Mouse (Mus musculus) lung, postnatal 14 days (tissue): ENCODE measurements at regions not wholly inside any gene's neighbourhood (a gene's known extent, or its start where the extent isn't known, plus 50 kb on each side); places are given as distances from the start of the nearest gene placed in this dataset.
"Not testable (repeated sequence)": the region's sequence is repeated elsewhere in the genome, so short reads cannot be mapped to it uniquely, and the experiment has no call there.

Experiments used
- DNase-seq: peaks from one replicate; pipeline ENCODE4 v3.0.0; 2021

GRCm38 (mm10) chr17:47269053-47269891, 99.4 kb upstream of the Mrps10 start:
- DNase-seq: no peak

DNA sequence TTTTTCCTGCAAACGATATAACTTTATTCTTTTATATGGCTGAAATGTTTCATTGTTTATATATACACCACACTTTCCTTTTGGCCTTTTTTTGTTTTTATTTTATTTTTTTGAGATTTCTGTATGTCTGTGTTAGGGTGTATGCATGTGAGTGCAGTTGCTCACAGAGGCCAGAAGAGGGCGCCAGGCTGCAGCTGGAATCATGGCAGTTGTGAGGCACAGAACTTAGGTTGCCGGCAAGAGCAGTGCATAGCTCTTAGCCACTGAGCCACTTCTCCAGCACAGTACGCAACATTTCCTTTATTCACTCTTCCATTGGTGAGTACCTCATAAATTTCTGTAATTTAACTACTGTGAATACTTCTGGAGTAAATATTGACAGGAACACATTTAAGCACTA, 100.8 kb upstream of the Mrps10 start:
- no peak for DNase-seq

GRCm38 (mm10) chr17:47267076-47267475, 101.6 kb upstream of the Mrps10 start:
- no peak for DNase-seq

GRCm38 (mm10) chr17:47266335-47266734, 102.4 kb upstream of the Mrps10 start:
- no peak for DNase-seq

DNA sequence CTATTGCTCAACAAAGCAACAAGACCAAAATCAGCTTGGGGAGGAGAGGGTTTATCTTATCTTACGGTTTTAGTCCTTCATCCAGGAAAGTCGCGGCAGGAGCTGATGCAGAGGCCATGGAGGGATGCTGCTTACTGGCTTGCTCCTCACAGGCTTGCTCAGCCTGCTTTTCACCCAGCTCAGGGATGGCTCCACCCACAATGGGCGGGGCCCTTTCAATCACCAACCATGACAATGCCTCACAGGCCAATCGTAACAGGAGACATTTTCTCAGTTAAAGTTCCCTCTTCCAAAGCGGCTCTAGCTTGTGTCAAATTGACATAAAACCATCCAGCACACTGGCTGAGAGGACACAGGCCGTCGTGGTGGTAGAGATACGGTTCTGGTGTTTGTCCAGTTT, 105.7 kb upstream of the Mrps10 start:
- no peak for DNase-seq

- no peak for DNase-seq
These were observed 106.5 kb upstream of the Mrps10 start for GRCm38 (mm10) chr17:47262141-47262540.

DNA sequence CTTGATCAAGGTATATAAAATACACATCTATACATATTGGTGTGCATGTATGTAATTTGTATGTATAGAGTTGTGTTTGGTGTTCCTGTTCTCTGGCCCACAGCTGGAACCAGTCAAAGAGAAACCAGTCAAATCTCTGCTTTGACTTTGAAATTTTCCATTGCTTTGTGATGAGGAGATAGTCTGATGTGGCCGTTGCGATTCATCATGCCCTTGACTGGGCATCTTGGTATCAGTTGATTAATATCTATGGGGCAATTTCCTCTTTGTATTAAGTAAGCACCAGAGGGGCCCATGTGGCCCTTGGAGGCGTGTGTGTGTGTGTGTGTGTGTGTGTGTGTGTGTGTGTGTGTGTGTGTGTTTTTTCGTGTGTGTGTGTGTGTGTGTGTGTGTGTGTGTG, 107.7 kb upstream of the Mrps10 start:
- no peak for DNase-seq

DNA sequence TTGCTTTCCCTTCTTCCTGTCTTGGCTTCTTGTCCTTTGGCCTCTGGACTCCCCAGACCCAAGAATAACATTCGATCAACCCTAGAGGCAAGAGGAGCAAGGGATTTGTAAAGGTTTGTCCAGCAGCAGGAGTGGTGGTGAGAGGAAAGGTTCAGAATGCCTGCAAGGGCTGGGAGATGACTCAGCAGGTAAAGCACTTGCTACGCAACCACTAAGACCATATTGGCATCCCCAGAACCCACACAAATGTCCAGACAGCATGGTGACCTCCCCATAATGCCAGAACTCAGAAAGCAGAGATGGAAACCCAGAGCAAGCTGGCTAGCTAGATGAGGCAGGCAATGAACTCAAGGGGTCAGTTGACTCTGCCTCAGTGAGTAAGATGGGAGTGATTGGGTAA, 110.4 kb upstream of the Mrps10 start:
- DNase-seq: no peak

DNA sequence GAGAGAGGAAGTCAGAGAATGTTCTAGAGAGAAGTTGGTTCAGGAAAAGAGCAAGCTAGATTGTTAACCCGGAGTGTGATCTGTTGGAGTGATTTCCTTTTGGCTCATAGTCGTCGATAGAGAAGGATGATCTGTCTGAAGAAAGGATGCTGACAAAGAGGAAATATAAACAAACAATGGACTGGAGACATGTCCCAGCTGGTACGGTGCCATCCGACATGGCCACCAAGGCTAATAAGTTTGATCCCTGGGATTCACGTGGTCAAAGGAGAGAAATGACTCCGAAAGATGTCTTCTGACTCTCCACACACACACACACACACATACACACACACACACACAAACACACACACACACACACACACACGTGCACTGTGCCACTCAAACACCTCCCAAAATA, 113.5 kb upstream of the Mrps10 start:
- DNase-seq: no peak

DNA sequence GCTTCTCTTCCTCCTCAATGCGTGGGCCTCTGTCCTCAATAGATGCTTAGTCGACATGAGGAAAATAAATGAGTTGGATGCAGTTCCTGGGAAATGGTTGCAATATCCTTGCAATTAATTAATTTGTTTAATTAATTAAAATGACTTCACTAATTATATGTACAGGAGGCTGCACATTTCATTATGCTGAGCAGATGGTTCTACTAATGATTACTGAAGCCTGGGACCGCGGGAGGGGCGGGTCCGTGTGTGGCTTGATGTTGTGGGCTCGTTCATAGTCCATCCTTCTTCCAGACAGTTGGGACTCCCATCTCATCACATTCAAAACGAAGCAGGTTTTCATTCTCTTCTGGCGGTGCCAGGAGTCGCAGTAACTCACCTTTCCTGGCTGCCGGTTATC, 114.7 kb upstream of the Mrps10 start:
- DNase-seq: no peak

- DNase-seq: no peak
These were observed 118.7 kb upstream of the Mrps10 start for GRCm38 (mm10) chr17:47250001-47250400.

DNA sequence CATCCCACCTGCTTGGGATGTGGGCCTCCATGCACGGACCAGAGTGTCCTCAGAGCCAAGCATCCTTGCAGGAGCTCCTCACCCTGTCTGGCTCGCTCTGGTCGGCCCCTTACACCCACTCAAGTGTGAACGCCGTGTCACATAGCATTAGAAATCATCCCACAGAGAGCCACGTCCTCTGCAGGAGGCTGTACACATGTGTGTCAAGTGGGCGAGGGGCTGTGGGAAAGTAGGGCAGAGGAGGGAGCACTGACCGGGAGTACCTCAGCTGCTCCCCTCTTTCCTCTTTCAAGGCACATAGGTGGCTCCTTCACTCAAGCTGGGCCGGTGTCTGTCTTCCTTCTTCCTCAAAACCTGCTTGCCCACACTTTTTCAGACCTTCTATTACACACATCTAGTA, 119.5 kb upstream of the Mrps10 start:
- no peak for DNase-seq

GRCm38 (mm10) chr17:47248053-47248452, 120.6 kb upstream of the Mrps10 start:
- peak; percentile 39 for DNase-seq

- DNase-seq: no peak
These were observed 121.2 kb upstream of the Mrps10 start for GRCm38 (mm10) chr17:47247516-47247915.

- DNase-seq: no peak
These were observed 122.1 kb upstream of the Mrps10 start for GRCm38 (mm10) chr17:47246605-47247004.

DNA sequence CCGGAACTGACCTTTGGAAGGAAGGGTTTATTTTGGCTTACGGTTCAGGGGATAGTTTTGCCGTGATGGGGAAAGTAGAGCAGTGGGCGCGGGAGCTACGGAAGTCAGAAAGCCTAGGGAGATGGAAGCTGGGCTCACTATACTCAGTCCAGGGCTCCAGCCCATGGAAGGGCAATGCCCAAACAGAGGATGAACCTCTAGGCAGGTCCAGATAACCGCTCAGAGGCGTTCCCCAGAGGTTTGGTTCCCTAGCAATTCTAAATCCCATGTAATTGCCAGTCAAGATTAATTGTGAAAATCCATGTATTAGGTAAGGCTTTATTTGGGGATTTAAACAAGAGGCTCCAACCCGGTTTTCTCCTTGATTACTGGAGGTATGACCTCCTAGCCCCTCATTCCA, 123.1 kb upstream of the Mrps10 start:
- no peak for DNase-seq

DNA sequence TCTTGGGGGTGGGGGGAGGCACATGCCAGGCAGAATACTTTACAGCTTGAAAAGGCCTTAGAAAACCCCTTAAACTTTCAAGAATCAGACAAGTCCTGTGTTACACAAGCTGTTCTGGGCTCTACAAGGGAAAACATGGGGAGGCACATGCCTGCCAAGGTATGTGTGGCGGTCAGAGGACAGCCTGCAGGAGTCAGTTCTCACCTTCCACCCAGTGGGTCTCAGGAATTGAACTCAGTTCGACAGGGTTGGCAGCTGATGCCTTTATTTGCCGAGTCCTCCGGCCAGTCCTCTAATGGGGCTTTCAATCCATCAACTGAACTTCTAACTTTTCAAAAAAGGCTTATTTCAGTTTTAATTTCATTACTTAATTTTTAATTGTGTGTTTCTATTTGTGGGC, 129.6 kb upstream of the Mrps10 start:
- DNase-seq: no peak

GRCm38 (mm10) chr17:47237881-47238280, 130.8 kb upstream of the Mrps10 start:
- not testable (repeated sequence) for DNase-seq

DNA sequence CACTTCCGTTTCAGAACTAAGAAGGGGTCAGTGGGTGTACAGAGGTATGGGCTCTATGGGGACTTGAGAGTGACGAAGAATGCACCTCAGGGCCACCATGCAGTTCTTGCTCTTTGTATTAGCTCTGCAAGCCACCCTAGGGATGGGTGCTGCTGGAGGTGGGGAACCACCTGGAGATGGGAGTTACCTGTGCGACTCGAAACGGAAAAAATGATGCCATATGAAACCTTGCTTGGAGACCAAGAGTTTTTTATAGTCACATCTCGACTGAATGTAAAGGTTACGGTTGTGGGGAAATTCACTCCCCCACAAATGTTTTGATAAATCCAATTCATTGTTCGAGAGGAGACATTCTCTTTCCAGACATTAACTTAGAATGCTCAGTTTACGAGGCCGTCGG, 134.3 kb upstream of the Mrps10 start:
- DNase-seq: no peak

DNA sequence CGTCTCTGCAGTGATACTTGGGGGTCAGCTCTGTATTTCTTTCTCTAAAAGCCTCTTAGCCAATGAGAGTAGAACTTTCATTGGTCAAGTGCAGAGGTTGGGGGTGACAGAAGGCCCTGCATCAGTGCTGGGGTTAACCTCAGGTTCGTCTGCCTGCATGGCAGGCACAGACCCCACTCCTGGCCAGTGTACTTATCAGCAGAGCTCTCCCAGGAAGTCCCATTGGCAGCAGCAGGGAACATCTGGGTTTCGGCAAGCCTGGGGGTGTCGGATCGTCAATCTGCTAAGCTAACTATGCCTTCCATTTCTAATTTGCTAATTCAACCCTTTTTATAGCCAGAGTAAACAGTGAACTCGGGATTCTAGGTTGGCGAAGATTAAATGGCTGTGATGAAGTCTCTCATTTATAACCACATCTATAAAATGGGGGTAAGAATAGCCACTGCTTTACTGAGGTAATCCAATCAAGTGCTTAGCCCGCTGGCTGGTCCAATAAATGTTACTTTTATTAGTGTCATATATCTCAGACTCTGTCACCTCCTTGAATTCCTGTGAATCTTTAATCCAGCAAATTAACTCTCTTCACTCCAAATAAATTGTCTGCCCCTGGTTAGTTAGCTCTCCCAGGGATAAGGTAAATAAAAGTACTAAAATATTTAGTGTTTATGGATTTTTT, 135.5 kb upstream of the Mrps10 start:
- no peak for DNase-seq

DNA sequence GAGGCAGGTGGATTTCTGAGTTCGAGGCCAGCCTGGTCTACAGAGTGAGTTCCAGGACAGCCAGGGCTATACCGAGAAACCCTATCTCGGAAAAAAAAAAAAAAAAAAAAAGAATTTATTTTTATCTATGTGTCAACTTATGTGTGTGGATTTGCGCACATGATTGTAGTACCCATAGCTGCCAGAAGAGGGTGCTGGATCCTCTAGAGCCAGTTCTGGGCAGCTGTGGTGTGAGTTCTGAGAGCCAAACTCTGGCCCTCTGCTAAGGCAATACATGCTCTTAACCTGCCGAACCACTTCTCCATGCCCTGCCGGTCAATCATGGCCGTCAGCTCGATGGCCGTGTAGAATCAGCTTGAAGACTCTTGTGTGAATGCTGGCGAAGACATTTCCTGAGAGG, 138.0 kb upstream of the Mrps10 start:
- DNase-seq: no peak

- no peak for DNase-seq
These were observed 142.3 kb upstream of the Mrps10 start for GRCm38 (mm10) chr17:47226391-47226790.

- DNase-seq: peak; percentile 15
These were observed 143.1 kb upstream of the Mrps10 start for GRCm38 (mm10) chr17:47225306-47226269.
